Mouse (Mus musculus): ENCODE measurements around the gene Cldn10.

The Cldn10 gene

GRCm38 (mm10) chr14:118864905-118865304 is 77.2 kb downstream of the Cldn10 start:
- in situ Hi-C loops (cut with MboI): no loop called here

GRCm38 (mm10) chr14:118866014-118866811 is 78.5 kb downstream of the Cldn10 start:
- in situ Hi-C loops (cut with MboI): no loop called here

GRCm38 (mm10) chr14:118867366-118867765 is 79.7 kb downstream of the Cldn10 start:
- in situ Hi-C loops (cut with MboI): no loop called here

GRCm38 (mm10) chr14:118868102-118868724 is 80.5 kb downstream of the Cldn10 start:
- in situ Hi-C loops (cut with MboI): no loop called here

- in situ Hi-C loops (cut with MboI): no loop called here
Measured at GRCm38 (mm10) chr14:118869712-118870111, 82.0 kb downstream of the Cldn10 start.

GRCm38 (mm10) chr14:118874126-118874525 is 86.4 kb downstream of the Cldn10 start:
- in situ Hi-C loops (cut with MboI): no loop called here

GRCm38 (mm10) chr14:118874786-118875415 is 87.2 kb downstream of the Cldn10 start:
- in situ Hi-C loops (cut with MboI): no loop called here

GRCm38 (mm10) chr14:118878346-118878910 is 90.7 kb downstream of the Cldn10 start:
- in situ Hi-C loops (cut with MboI): no loop called here

GRCm38 (mm10) chr14:118880696-118881095 is 93.0 kb downstream of the Cldn10 start:
- in situ Hi-C loops (cut with MboI): no loop called here

- in situ Hi-C loops (cut with MboI): no loop called here
Measured at GRCm38 (mm10) chr14:118883344-118884249, 95.9 kb downstream of the Cldn10 start.

- in situ Hi-C loops (cut with MboI): no loop called here
Measured at GRCm38 (mm10) chr14:118884250-118884556, 96.5 kb downstream of the Cldn10 start.

- in situ Hi-C loops (cut with MboI): no loop called here
Measured at GRCm38 (mm10) chr14:118890101-118890500, 102.4 kb downstream of the Cldn10 start.

GRCm38 (mm10) chr14:118895228-118895627 is 107.5 kb downstream of the Cldn10 start:
- in situ Hi-C loops (cut with MboI): no loop called here

GRCm38 (mm10) chr14:118895655-118896054 is 107.9 kb downstream of the Cldn10 start:
- in situ Hi-C loops (cut with MboI): no loop called here

GRCm38 (mm10) chr14:118899940-118900339 is 112.2 kb downstream of the Cldn10 start:
- in situ Hi-C loops (cut with MboI): no loop called here

GRCm38 (mm10) chr14:118900911-118901310 is 113.2 kb downstream of the Cldn10 start:
- in situ Hi-C loops (cut with MboI): no loop called here

- in situ Hi-C loops (cut with MboI): no loop called here
Measured at GRCm38 (mm10) chr14:118903397-118903796, 115.7 kb downstream of the Cldn10 start.

GRCm38 (mm10) chr14:118903867-118904562 is 116.3 kb downstream of the Cldn10 start:
- in situ Hi-C loops (cut with MboI): no loop called here

- in situ Hi-C loops (cut with MboI): no loop called here
Measured at GRCm38 (mm10) chr14:118907592-118907991, 119.9 kb downstream of the Cldn10 start.

- in situ Hi-C loops (cut with MboI): no loop called here
Measured at GRCm38 (mm10) chr14:118909872-118910271, 122.2 kb downstream of the Cldn10 start.

All from mature B cell (primary cell).